Mouse (Mus musculus) heart, adult 18-20 months (tissue): Measurements from ENCODE around the gene Fndc7. TPM values are rescaled to one million over a fixed set of nuclear protein-coding genes. Genes with fewer than 3 reads are reported as not detected.
"Not testable (repeated sequence)": the region's sequence is repeated elsewhere in the genome, so short reads cannot be mapped to it uniquely, and the experiment has no call there.

Experiments used
- DNase-seq, 2 experiments: peaks; one replicate each; pipeline ENCODE4 v3.0.0; 2021 to 2022; ENCODE audit warnings: mixed read lengths in 1 of 2
- total RNA-seq, 2 experiments: library from RNA; stranded (reverse); gene quantifications; 2 replicates each; pipeline ENCODE4 v1.2.3; 2021

The Fndc7 gene
- total RNA-seq, 2 experiments from 2014 or later: 0.07 to 0.18 TPM

DNA sequence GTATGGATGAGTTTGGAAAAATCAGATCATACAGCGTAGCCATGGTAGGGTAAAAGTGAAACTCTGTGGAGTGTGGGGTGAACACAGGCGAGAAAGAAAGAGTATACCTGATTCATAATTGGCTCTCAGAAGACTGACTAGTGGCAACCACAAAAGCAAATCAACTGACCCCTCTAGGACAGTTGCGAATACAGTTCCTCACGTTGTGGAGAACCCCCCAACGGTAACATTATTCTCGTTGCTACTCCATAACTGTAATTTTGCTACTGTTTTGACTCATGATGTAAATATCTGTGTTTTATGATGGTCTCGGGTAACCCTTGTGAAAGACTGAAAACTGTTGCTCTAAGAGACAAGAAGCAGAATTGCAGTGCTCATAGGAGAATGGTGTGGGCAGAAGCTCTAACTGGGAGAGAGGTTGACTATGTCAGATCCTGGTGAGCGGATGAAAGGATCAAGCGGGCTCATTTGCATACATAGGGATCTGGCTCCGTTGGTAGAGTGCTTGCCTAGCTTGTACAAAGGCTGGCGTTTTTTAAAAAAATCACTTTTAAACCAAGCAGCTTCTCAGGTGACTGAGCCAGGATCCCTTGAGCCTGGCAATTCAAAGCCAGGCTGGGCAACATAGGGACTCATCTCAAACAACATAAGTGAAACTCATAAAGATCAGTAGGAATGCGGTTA is 2.7 kb downstream of the Fndc7 start:
- no peak for DNase-seq

DNA sequence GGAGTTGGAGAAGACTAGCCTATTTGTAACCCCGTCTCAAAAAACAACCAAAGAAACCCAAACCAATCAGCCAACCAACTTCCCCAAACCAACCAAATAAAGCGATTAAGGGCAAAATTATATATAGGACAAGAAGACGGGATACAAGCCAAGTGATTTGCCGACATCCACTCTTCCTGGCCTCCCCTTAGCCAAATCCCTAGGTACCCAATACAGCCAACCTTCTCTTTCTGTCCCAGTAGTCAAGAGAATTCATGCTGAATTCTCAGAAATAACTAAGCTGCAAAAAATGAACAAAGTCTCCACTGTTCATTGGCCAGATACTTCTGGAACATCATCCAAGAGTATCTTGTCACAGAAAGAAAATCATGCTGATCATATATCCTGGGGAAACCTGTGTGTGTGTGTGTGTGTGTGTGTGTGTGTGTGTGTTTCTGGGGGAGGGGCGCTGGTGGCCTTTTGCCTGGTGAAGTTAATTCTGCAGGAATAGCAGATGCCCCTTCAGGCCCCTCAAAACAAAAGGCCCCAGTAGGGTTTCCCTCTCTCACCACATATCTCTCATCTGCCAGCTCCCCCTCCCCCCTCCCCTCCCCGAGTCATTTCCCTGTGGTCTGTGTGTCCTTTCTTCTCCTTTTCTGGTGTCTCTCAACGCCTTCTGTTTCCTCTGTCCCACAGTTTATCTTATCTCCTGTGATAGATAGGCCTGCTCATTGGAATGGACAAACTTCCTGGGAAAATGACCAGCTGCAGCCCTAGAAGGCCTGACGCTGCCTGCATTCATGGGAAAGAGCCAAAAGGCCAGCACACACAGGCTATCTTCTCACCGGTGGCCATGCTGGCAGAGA is 3.9 kb downstream of the Fndc7 start:
- peak; percentile 55 to 74 for DNase-seq

DNA sequence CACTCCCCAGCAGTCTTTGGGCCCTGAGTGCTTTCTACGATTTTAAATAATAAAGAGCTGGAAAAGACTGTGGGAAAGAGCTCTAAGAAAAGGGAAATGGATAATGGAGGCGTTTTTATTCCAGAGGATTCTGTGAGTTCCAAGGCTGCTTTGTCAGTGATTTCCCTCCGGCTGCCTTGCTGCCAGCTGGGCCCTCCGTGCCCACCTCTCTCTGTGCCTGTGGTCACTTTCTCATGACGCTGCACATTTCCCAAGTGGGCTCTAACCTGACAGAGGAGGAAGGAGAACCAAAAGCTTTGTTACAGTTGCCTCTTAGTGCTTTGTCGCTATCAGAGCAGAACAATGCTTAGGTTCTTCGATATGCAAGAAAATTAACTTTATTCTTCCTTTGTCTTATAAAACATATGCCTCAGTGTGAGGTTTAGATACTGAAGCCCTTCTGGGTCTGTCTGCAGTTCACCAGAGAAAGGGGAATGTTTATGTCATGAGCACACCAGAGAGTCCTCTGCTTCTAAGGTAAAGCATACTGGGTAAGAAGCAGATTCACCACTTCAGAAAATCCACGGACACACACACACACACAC is 5.0 kb downstream of the Fndc7 start:
- no peak for DNase-seq

DNA sequence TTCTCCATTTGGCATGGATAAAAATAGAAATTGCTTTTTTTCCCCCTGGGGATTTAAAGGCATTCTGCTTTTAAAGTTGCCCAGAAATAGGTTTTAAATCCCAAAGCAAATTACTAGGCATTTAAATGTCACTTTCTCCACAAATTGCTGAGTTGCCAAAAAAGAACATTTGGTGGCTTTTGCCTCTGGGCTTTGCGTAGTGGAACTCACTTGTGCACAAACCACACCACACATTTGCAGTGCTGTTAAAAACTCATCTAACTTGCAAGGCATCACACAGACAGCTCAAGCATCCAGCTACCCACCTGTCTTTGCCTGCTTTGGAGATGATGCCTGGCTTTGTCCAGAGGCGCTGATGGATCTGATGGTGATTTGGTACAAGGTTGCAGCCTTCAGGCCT is 6.7 kb downstream of the Fndc7 start:
- DNase-seq: no peak

DNA sequence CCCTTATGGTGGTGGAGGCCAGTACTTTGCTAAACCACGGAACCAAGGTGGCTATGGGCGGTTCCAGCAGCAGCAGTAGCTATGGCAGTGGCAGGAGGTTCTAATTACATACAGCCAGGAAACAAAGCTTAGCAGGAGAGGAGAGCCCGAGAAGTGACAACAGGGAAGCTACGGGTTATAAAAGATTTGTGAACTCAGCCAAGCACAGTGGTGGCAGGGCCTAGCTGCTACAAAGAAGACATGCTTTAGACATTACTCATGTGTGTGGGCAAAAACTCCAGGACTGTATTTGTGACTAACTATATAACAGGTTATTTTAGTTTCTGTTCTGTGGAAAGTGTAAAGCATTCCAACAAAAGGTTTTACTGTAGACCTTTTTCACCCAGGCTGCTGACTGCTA is 7.9 kb downstream of the Fndc7 start:
- not testable (repeated sequence) for DNase-seq

DNA sequence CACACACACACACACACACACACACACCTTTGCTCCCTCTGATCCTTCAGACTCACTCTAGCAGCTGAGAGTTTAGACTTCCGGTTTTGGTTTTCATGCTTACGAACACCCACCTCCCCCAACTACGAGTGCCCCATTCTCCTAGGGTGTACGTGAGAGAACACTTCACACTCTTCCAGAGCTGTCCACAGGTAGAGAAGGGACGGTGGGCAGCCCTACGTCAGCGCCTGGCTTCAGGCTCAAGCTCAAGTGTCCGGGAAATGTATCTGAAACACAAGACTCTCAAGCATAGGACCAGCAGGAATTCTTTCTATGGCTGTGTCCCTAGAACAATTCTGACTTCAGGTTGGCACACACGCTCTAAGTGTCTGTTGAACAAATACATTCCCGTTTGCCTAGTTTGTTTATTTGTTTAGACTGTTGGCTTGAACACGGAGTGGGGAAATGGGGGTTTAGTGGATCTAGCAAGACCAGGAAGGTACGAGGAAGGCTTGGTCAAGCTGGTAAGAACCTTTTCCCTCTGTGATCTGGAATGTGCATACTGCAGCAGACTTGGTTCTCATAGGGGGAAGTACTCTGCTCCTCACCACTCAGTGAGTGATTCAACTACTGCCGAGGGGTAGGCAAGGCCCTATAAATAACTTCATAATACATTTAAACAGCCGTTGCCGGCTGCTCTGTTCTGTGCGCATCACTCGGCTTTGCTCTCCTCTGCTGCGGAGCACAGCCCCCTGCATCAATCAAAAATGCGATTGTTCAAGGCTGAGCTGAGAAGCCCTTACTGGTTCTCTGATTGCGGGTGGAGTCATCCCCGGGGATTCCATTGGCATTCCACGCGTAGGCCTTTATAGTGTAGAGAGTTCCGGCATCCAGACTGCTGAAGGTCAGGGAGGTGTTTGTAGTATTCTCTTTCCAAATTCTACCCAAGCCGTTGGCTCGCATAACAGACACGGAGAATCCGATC is 9.0 kb downstream of the Fndc7 start:
- DNase-seq: peak in 1 of 2 experiments; percentile 27

DNA sequence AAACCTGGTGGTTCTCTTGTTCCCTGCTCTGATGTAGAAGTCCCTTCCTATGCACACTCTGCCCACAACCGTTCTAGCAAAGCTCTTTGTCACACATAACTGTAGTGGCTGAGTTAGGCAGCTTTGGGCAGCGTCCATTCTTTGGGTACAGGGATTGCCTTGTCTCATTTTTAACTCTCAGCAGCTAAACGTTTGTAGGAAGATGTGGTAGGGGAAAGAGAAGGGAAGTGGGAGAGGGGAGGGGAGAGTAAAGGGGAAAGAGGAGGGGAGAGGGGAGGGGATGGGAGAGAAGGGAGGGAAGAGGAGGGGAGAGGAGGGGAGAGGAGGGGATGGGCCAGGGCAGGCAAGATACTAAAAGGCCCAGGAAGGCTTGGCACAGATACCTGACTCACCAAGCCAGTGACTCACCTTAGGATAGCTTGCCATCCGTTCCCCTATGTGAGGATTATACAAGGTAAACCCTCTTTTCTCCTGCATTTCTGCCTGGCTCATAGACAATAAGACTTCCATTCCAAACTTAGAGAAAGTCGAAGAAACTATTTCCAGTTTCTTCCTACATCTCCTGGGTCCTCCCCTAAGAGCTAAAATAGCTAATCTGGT is 9.9 kb downstream of the Fndc7 start:
- no peak for DNase-seq

DNA sequence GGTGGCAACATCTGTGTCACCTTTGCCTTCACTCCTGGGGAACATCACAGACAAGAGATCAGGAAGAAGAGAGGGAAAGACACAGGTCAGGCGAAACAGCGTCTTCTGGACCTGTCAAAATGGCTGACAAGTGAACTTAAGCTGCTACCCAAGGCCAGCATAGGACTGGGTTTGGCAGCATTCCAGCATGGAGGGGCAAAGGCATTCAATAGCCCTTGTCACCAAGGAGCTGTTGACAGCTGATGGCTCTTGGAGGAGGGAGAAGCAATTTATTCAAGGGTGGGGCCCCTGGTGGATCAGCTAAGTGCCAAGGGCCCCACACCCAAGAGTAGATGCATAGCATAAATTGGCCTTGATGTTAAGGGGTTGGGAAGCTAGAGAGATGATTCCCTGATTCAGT is 10.7 kb downstream of the Fndc7 start:
- DNase-seq: no peak

DNA sequence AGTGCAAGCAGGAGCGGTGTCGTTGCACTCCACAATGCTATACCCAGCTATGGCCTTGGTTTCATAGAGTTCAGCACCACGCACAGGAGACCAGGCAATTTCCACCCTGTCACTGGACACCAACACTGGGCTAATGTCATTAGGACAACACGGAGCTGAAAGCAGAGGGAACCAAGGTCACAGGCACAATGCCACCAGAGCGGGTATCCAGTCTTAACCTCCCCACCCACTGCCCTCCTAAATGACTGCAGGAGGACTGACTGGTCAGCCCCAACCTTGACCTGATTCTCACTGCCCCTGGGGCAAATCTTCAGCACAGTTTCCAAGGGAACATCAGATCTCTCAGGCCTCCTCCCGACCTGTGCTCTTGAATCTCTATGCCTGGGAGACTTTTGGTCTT is 19.2 kb downstream of the Fndc7 start:
- no peak for DNase-seq

DNA sequence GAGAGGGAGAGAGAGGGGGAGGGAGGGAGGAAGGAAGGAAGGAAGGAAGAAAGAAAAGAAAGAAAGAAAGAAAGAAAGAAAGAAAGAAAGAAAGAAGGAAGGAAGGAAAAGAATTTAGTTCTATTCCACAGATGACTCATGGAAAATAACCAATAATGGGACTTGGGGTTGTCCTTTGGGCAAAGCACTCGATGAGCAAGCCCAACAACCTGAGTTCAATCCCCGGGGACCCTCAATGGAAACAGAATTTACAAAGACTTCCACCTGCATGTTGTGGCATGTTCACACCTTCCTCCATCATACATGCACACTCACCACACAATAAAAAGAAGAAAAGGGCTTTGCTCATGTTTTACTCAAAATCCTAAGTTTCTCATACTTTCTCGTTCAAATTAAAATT is 22.4 kb downstream of the Fndc7 start:
- DNase-seq: no peak

DNA sequence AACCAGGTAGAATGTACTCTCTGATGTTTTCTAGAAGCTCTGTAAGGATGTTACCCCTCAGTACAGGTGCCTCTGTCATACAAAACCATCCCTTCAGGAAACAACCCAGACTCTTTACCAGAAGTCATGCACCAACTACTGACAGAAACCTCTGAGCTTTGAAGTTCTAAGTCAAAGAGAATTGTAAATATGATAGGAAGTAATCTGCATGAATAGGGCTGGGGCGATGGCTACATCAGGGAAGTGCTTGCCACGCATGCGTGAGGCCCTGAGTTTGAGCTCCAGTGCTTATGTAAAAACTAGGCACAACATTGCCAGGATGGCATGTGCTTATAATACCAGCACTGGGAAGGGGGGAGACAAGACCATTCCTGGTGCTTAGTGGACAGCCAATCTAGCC is 24.1 kb downstream of the Fndc7 start:
- DNase-seq: peak in 1 of 2 experiments; percentile 30

DNA sequence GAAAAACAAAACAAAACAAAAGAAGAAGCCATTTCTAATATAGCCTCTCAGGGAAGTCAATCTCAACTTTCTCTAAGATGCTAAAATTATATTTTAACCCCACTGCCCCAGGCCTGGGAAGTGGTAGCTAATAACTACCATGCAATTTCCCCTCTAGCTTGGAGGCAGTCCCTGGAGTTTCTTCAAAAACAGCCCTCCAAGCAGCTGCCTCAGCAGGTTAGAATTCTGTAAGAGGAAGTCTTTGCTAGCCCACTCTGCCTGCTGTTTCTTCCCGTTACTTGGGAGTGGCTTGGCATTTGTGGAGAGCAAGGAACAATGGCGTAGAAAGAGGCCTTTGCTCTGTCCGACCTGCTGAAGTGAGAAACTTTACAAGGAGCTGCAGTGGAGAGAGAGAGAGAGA is 24.7 kb downstream of the Fndc7 start:
- peak in 1 of 2 experiments; percentile 68 for DNase-seq

DNA sequence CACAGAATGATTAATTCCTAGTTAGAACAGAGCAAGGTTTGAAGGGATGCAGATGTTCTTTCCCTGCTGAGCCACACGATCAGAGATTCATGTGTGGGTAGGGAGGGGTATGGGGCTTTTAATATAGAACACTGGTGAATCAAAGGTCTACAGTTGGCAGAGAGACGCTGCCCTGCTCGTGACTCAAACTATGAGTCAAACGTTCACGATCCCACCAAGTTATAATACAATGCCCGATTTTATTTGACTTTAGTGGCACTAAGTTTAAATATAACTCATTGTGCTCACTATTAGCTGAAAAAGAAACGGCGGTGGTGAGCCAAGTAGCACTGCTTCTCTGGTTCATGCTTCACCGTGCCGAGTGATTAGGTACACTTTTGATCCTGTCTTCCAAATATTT is 26.7 kb downstream of the Fndc7 start:
- no peak for DNase-seq

DNA sequence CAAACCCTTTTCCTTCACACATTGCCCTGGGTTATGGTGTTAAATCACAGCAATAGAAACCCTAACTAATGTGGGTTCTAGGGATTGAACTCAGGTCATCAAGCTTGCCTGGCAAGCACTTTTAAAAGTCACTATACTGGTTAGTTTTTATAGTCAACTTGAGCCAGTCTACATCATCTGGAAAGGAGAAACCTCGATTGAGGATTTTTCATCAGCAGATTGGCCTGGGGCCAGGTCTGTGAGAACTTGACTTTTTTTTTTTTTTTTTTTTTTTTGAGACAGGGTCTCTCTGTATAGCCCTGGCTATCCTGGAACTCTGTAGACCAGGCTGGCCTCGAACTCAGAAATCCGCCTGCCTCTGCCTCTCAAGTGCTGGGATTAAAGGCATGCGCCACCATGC is 27.5 kb downstream of the Fndc7 start:
- not testable (repeated sequence) for DNase-seq

DNA sequence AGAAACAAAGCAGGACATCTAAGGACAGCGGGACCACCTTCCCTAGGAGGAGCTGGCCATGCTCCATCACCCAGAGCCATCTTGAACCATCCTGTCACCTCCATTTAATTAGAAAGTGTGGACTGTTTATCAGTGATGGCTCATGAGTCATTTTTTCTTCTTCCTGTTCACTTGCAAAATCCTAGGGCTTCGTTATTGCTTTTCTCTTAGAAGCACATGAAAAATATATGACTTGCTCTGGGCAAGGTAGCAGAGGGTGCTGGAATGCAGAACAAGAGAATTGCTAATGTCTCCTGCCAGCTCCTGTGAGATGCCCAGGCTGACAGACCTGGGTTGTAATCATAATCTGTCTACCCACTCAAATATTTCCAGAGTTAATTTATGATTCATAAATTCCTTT is 29.0 kb downstream of the Fndc7 start:
- no peak for DNase-seq

DNA sequence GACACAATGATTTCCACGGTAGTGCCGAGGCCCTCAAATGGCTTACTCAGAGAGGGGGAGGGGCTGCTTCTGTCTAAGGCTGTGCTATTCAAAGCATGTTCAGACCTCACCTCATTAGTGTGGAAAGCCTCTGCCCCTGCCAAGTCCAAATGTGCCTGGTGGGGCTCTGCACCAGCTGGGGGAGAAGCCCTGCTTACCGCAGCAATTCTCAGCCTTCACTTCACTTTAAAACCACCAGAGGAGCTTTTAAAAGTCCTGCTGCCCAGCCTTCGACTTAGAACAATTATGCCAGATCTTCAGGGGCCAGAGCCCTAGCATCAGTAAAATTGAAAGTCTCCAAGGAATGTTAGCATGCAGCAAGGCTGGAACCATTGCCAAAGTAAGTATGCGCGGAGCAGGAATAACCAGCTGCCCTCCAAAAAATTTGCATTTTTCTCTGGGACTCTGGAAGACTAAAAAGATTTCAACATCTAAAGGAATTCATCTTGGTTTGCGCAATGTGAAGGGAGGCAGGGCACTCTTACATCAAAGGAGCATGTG is 31.5 kb downstream of the Fndc7 start:
- peak; percentile 66 to 76 for DNase-seq

DNA sequence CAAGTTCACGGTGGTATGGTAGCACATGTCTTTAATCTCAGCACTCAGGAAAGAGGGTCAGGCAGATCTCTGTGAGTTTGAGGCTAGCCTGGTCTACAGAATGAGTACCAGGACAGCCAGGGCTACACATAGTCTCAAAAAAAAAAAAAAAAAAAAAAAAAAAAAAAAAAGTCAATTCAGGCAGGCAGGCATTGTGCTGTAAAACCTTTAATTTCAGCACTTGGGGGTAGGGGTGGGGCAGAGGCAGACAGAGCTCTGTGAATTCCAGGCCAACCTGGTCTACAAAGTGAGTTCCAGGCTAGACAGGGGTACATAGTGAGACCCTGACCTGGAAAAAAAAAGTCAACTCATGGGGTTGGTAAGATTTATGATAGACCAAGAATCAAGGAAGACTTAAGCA is 32.1 kb downstream of the Fndc7 start:
- no peak for DNase-seq

DNA sequence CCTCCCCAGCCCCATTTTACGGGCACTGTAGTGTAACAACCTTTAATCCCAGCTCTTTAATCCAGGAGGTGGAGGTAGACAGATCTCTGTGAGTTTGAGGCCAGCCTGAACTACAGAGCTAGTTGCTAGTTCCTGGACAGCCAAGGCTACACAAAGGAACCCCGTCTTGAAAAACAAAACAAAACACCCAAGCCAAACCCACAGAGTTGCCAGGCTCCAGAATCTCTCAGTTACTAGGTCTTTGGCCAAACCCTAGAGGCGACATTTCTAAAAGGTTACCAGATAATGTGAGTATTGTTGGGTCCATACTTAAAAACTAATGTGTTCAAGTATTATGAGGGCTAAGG is 32.7 kb downstream of the Fndc7 start:
- no peak for DNase-seq

DNA sequence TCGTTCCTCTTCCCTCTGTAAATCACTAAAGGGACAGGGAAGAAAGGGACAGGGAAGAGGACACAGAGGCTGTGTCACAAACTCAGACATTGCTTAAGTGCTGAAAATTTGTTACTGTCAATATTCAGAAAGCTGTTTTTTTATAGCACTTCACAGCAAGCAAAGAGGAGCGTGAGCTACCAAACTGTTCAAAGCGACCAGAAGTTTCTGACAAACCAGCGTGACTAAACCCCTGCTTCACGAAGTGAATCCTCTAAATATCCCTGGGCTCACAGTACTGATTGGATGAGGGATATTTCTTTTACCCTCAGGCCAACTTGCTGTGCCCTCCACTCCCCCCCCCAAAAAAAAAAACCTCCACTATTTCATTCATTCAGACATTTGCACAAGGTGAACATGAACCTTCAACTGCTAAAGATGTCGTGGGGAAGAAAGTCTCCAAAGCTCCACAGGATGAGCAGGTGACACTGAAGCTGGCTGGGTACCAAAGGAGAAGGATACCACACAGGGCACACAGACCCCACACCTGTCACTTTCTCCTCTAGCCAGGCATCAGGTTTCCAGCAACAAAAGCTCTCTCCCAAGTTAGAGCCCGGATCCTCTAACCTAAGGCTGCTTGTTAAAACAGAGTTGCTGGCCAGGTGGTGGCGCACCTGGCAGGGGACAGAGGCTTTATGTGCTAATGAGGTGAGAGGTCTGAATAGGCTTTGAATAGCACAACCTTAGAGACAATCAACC is 33.3 kb downstream of the Fndc7 start:
- no peak for DNase-seq

DNA sequence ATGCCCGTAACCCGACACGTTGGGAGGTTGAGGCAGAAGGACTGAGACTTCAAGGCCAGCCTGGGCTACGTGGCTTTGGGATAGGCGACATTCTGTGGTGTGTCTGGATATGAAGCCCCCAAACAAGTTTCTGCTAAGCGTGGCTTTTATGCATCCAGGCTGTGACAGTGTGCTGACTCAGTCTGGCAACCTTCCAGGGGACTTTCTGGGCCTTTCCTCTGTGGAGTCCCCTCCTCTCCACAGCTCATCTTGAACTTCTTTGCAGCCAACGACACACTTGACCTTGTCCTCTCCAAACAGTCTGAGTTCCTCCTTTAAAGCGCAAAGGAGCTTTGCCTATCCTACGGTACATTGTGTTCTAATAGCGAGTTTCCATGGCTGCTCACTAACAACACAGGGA is 33.9 kb downstream of the Fndc7 start:
- peak; percentile 71 to 82 for DNase-seq

DNA sequence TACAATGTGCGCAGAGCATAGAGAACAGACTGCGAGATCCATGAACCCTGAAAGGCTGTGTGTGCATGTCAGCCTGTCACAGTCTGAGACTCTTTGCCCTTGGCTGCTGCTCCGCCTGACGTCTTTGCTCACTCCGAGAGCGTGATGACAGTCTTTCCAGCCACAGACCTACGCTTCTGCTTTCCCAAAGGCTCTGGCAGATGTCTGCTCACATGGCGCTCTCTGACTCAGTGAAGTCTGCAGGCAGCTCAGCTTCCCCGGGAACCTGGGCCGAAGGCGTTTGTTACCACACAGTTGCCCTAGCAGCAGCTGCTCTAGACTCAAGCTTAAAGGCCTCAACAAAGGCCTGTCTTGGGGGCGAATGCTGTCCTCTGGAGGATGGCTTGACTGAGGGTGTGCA is 34.4 kb downstream of the Fndc7 start:
- peak; percentile 62 to 82 for DNase-seq
